Mouse (Mus musculus) spleen, postnatal 36 days (tissue): Measurements from ENCODE around the gene Gm14139.
"Not testable (repeated sequence)": the region's sequence is repeated elsewhere in the genome, so short reads cannot be mapped to it uniquely, and the experiment has no call there.

Source experiments
- DNase-seq, 2 experiments: peaks; one replicate each; pipeline ENCODE4 v3.0.0; 2022; ENCODE audit warnings: low spot score in 2 of 2, mixed read lengths in 1 of 2

The Gm14139 gene

DNA sequence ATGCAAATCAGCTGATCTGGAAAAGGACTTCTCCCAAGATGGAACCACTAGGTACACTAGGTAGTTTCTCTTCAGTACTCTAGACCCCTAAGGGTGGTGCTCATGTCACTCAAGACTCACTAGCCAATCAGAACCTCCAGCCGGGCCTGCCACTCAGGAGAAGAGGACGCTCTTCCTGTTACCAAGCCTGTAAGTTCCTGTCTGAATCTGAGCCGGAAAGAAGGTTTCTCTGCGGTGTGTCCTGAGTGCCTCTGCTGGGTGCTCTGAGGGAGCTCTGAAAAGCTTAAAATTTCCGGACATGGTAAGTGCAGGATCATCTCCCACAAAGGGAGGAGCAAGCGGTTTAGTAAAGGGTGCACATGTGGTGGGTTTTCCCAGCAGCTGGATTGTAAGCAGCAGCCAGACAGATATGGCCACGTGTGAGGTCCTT is at the start of gene Gm14139:
Gene Gm14139, plus strand, starts transcription at position 186 of the 430 bp plus-strand sequence.
- not testable (repeated sequence) for DNase-seq

DNA sequence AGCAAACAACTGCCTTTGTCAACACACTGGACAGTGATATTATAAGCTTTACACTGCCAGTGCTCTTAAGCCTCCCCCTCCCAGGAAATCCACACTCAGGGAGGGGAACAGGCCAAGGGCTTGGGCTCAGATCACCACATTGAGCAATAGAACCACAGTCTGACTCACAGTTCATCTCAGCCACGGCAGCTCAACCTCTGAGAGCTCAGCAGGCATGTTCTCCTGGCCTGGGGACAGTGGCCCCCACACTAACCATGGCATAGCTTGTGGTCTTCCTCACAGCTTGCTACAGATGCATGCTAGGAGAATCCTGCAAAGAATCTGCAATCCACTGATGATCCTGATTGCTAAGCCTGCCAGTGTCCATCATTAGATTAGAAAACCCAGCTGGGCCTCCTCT is 49.6 kb upstream of the Gm14139 start:
- not testable (repeated sequence) for DNase-seq

DNA sequence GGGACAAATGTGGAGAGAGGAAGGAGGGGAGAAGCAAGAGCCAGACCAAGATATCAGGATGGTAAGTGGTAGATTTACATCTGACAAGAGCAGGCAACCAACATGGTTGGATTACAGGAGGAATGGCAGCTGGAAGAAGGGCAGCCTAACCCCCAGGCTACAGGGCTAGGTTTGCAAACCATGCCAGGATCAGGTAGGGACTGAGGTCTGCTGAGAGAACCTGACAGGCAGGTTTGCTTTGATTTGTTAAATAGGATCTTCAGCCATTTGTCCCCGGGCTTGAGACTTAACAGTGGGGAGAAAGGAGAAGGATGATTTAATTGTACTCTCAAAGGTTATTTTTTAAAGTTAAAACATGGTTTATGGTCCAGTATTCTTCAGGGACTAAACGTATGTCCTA is 48.8 kb upstream of the Gm14139 start:
- no peak for DNase-seq

DNA sequence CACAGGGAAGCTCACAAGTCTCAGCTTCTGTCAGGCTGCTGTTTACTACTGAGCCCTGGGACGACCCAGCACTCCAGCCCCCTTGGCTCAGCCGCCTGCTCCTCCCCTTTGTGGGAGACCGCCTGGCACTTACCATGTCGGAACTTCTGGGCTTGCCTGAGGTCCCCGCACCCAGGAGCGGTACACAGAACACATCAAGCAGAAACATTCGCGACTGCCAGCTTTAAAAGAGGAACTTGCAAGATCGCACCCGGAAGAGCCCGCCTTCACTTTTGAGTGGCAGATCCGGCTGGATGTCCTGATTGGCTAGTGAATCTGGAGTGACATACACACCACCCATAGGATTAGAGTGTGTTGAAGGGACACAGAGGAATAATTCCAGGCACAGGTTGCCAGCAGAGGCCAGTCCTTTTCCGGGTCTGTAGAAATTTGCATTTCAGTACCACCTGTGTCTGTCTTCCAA is 45.1 kb upstream of the Gm14139 start, which contains the start of gene Zfp120:
Gene Zfp120, minus strand, starts transcription at position 274 of the 463 bp plus-strand sequence.
- DNase-seq = peak; percentile 88 to 93

DNA sequence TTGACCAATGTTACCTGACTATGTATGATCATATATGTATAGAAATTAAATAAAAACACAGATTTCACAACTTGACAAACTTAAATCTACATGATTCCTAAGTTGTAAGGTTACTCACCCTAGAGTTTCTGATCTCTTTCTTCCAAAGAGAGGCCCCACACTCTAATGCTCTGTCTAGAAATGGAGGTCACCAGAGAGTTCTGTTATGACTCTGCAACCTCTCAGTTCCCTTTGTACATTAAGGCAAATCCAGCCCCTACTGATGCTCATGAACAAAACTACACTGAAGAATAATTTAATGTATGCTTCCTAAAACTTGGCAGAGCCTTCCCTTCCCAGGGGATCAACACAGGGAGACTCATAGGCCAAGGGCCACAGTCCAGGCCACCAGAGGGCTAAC is 14.9 kb upstream of the Gm14139 start:
- DNase-seq = no peak

DNA sequence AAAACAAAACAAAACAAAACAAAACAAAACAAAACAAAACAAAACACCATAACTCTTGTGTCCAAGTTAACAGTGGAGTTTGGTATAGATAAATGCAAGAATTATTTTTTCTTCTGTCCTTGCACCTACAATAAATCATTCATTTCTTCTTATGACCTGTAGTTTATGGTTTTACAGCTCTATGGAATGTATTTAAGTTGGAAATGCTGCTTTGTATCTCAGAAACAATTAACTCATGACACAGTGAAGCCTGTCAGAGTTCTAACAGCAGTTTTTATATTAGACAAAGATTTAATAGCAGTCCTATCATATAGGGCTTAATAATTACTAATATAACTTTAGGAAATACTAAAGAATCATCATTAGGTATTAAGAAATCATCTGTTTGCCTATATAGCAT is 7.7 kb upstream of the Gm14139 start:
- DNase-seq = no peak

DNA sequence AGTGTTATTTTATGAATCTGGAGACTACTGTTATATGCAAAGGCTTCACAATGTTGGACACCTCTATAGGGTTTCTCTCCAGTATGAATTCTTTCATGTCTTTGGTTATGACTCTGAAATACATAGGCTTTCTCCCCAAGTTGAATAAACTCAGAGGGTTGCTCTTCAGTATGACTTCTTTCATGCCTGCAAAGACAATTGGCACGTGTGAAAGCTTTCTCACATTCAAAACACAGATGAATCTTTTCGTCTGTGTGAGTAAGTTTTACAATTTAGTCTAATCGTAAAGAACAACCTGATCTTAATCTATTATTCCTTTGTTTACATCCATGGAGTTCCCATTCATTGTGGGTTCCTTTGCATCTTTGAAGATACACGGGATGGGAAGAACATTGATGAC is 2.0 kb upstream of the Gm14139 start, which contains the start of gene Gm10770:
Gene Gm10770, minus strand, starts transcription at position 101 of the 400 bp plus-strand sequence.
- not testable (repeated sequence) for DNase-seq

DNA sequence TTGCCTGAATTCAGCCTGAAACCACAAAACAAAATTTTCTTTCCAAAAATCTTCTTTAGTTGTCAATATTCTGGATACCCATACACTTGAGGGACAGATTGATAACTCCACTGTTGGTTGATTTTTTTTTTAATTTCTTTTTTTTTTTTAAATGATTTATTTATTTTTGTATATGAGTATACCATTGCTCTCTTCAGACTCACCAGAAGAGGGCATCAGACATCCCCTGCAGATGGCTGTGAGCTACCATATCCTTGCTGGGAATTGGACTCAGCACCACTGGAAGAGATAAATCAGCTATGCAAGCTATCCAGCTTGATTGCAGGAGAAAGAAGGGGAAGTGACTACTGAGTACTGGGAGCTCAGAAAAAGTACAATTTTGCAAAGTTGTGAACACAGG is 509 bp upstream of the Gm14139 start:
- DNase-seq = not testable (repeated sequence)

DNA sequence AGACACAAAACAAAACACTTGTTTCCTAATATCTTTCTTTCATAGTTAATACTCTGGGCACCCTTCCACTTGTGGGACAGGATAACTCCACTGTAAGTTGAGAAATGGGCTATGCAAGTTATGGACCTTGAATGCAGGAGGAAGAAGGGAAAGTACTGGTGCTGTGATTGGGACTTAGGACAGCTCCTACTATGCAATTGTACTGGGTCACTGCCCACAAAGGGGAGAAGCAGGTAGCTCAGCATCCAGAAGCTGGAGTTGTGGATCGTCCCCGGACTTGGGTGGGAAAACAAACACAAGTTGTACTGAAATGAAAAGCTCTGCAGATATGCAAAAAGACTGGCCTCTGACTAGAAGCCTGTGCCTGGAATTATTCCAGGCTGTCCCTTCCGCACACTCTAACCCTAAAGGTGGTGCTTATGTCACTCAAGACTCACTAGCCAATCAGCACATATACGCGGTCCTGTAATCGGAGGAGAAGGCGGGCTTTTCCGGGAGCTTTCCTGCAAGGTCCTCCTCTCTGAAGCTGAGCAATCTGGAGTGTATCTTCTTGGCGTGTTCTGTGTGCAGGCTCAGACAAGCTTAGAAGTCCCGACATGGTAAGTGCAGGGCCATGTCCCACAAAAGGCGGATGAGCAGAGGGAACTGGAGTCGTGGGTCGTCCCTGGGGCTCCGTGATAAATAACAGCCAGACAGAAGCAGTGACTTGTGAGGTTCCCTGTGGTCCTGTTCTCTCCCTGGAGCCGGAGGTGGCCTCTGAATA is 36.2 kb downstream of the Gm14139 start, which contains the start of gene Zfp937:
Gene Zfp937, plus strand, starts transcription at position 474 of the 763 bp plus-strand sequence.
- peak; percentile 49 for DNase-seq

DNA sequence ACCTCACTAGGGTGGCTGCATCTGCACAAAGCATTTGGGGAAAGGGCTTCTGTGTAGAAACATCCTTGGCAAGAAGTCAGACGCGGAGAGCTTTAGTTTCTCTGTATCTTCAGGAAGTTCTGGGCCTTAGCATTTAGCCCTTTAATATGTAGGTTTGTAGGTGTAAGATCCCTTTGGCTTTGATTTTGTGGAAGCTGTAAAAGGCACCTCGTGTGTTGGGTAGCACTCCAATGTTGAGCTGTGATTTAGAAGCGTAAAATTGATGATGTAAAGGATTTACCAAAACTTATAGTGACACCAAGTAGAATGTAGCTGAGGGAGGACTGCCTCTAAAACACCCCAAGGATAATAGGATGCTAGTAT is 36.8 kb downstream of the Gm14139 start:
- DNase-seq = not testable (repeated sequence)

DNA sequence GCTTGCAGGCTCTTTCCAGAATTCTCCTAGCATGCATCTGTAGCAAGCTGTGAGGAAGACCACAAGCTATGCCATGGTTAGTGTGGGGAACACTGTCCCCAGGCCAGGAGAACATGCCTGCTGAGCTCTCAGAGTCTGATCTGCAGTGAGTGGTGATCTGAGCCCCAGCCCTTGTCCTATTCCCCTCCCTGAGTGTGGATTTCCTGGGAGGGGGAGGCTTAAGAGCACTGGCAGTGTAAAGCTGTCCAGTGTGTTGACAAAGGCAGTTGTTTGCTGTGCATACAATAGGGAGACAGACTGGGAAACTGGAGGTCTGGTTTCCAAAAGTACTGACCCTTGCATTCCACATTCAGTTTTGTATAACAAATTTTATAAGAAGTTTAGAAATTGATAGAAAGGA is 41.7 kb downstream of the Gm14139 start:
- DNase-seq = not testable (repeated sequence)
